ENCODE assay signal across 8 mouse cellular contexts in the genomic region with DNA sequence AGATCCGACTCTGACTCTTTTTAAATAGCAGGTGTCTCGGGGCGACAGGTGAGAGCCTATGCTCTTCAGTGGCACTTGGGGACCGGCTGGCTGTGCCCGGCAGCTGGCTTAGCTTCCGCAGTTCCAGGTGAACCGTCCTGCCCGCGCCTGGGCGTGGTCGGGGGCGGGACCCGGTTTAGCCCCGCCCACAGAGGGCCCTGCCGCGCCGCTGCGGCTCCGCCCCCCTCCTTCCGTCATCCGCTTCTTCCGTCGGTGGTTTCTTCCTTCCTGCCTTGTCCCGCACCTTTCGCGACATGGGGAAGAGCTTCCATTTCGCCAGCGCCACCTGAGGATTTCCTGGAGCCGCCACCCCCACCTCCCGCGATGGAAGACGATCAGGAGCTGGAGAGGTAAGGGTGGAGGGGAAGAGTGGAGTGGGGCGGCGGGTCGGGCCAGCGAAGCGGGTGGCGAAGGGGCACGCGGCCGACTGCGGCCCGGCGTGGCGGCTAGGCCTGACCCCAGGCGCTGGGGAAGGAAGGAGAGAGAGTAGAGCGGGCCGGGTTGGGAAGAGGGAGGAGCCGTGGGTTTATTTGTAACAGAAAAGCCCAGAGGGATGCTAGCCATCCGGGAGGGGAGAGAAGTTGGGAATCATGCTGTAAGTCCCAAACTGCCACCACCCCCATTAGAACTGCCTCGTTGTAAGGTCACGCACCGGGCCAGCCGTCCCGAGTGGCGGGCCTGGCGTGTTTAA. TPM values are rescaled to one million over a fixed set of nuclear protein-coding genes. Genes with fewer than 3 reads are reported as not detected.
DNase-seq lines count a peak whose midpoint lies in the region; ATAC-seq and TF ChIP-seq lines count a peak whose summit lies in the region.

No protein-coding gene starts in this region.

- peak overlapping the region; percentile 87 for H3K9ac ChIP-seq in hindbrain, embryonic 13.5 days

- H3K4me3 ChIP-seq in hindbrain, embryonic 13.5 days, result peak overlapping the region; percentile 75

- no peaks in the 10 kb centered on the region for H3K36me3 ChIP-seq in hindbrain, embryonic 13.5 days

- peak overlapping the region; percentile 85 for H3K4me2 ChIP-seq in hindbrain, embryonic 13.5 days

- DNase-seq in Patski (ENCODE audit: low read depth, low spot score), result no peak
- DNase-seq in cerebellum, postnatal 14 days, result peak; percentile 94 to 97
- peak; percentile 75 to 87 for DNase-seq in frontal cortex, postnatal 14 days (ENCODE audit: low spot score in 2 of 2)
- DNase-seq in layer of hippocampus, postnatal 14 days (ENCODE audit: low spot score in 2 of 2), result peak; percentile 82 to 90
- peak; percentile 93 for DNase-seq in lung, postnatal 10 days
- DNase-seq in ovary, postnatal 14 days (ENCODE audit: low spot score), result peak; percentile 90
- DNase-seq in thymus, postnatal 10 days (ENCODE audit: low spot score in 2 of 2), result peak; percentile 88 to 98

- CTCF ChIA-PET in Patski (lab: Charles Lee), result interaction anchor here (1.4 kb wide), 1 partner anchor 9 kb away, joined by 4 read pairs; no protein-coding TSS in a partner anchor

- H3K4me1 ChIP-seq in hindbrain, embryonic 13.5 days (replicated peaks), result peaks cover 24% of the 10 kb centered on the region

- no peaks in the 10 kb centered on the region for H3K27me3 ChIP-seq in Patski
- peaks cover 17% of the 10 kb centered on the region; the same call in 1 of the 2 replicates for H3K27me3 ChIP-seq in hindbrain, embryonic 13.5 days

- no peaks in the 10 kb centered on the region for H3K9me3 ChIP-seq in hindbrain, embryonic 13.5 days

- peak; percentile 42 for ATAC-seq in Patski
- peak; percentile 65 for ATAC-seq in hindbrain, embryonic 13.5 days (ENCODE audit: low FRiP score)

- 0% methylated on average over 57 of the region's 57 CpGs for WGBS in hindbrain, embryonic 13.5 days

- peak overlapping the region; percentile 92 for H3K27ac ChIP-seq in hindbrain, embryonic 13.5 days

- POLR2A ChIA-PET in Patski (lab: Charles Lee), result interaction anchor here (0.7 kb wide), 1 partner anchor 86 kb away, joined by 4 read pairs; no protein-coding TSS in a partner anchor

- no peak for TF ChIP-seq CTCF in Patski (IDR thresholded peaks at IDR 0.05)

- in situ Hi-C loops in Patski (cut with MboI; ENCODE audit: low pct_unique_long_range_greater_than_20kb), result no loop called here

RNA-seq across cellular contexts. Expression of gene Polr1d, which starts 0.6 kb away (rescaled TPM):
- 168 TPM for polyA plus RNA-seq in Patski (2021)
- 103 and 107 TPM in 2 replicates for polyA plus RNA-seq in hindbrain, embryonic 13.5 days (2015; fragmentation: Nextera tagmentation; extraction: Ambion mirVana)
- total RNA-seq in layer of hippocampus, postnatal 14 days (2021), result 10 to 100 TPM; 62.4 to 75.0 TPM

RNA-seq across cellular contexts. Expression of gene Lnx2, which starts 1.1 kb away (rescaled TPM):
- 15.4 TPM for polyA plus RNA-seq in Patski (2021)
- 4.3 and 4.7 TPM in 2 replicates for polyA plus RNA-seq in hindbrain, embryonic 13.5 days (2015; fragmentation: Nextera tagmentation; extraction: Ambion mirVana)
- total RNA-seq in layer of hippocampus, postnatal 14 days (2021), result 1 to 10 TPM; 5.2 to 6.1 TPM
